Mouse (Mus musculus): ENCODE results near the gene Baz2b. TPM values are rescaled to one million over a fixed set of nuclear protein-coding genes. Genes with fewer than 3 reads are reported as not detected.

Gene Baz2b
- total and polyA plus RNA-seq, 3 experiments: 5.7 to 11.4 TPM; not detected in 1

DNA sequence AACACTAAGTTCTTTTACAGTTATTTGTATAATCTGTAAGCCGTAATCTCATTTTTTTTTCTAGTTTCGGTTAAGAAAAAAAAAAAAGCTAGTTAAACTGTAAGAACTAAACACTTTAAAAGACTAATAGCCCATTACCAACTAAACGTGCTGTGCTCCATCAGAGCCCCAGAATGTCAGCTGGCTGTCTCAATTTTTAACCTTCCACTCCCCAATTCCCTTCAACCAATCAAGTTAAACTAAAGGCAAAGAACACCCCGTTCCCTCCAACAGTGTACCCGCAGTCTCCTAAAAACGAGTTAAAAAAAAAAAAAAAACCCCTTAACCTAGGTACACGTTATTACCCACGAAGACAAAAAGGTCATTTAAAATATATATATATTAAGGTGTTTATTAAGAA lies 83.3 kb downstream of the Baz2b start:
- DNase-seq (ENCODE audit: low read depth, low spot score): no peak
- Histone ChIP-seq H3K36me3 (ENCODE audit: control insufficient read depth in 1 of 2, insufficient read depth in 2 of 2, low read length in 2 of 2) (peaks cover 0 to 2% of the 10 kb centered on the region in 2 experiments; a peak in 1 of 4 replicates), H3K9ac (ENCODE audit: control insufficient read depth, low read depth, low read length, poor library complexity, severe bottlenecking) (no peak overlapping the region), H3K4me3 (ENCODE audit: control insufficient read depth in 1 of 2, insufficient read depth in 1 of 2, low read depth in 2 of 2, low read length in 2 of 2) (no peak overlapping the region), H3K9me3 (replicated peaks; ENCODE audit: insufficient read depth, low read length) (no peaks in the 10 kb centered on the region), H3K79me2 (ENCODE audit: control insufficient read depth, insufficient read depth, low read length, poor library complexity) (no peaks in the 10 kb centered on the region), H3K27ac (ENCODE audit: control insufficient read depth, low read depth, low read length) (no peak overlapping the region), H3K27me3 (ENCODE audit: control insufficient read depth in 1 of 2, insufficient read depth in 2 of 2, low read length in 2 of 2) (peaks cover 14 to 15% of the 10 kb centered on the region in 2 experiments; a peak in 3 of 4 replicates), H3K4me1 (ENCODE audit: control insufficient read depth in 1 of 2, insufficient read depth in 2 of 2, low read length in 2 of 2) (peaks cover 0 to 3% of the 10 kb centered on the region in 2 experiments; a peak in 1 of 4 replicates)
- TF ChIP-seq GATA1 (IDR thresholded peaks at IDR 0.05; ENCODE audit: low read depth, low read length): no peak
- TF ChIP-seq CTCF (IDR thresholded peaks at IDR 0.05 in 2 of 3, conservative IDR thresholded peaks at IDR 0.05 in 1 of 3; ENCODE audit: control insufficient read depth in 1 of 3, insufficient read depth in 1 of 3, low read depth in 2 of 3, low read length in 3 of 3, poor library complexity in 1 of 3, severe bottlenecking in 1 of 3): no peak
- TF ChIP-seq MYB (IDR thresholded peaks at IDR 0.05; ENCODE audit: low read depth, low read length): no peak
- no peak for TF ChIP-seq ZMIZ1 (IDR thresholded peaks at IDR 0.05; ENCODE audit: low read depth, low read length)
- no peak for TF ChIP-seq NELFE (IDR thresholded peaks at IDR 0.05; ENCODE audit: low read depth, low read length)
- no peak for TF ChIP-seq MEF2A (IDR thresholded peaks at IDR 0.05; ENCODE audit: extremely low read depth, insufficient replicate concordance, low read depth, low read length, poor library complexity, severe bottlenecking)
- TF ChIP-seq JUND (IDR thresholded peaks at IDR 0.05; ENCODE audit: low read depth, low read length): no peak
- TF ChIP-seq BHLHE40 (IDR thresholded peaks at IDR 0.05; ENCODE audit: borderline replicate concordance, low read depth, low read length): no peak
- TF ChIP-seq CHD1 (IDR thresholded peaks at IDR 0.05; ENCODE audit: low read depth, low read length): no peak
- no peak for TF ChIP-seq CHD2 (IDR thresholded peaks at IDR 0.05; ENCODE audit: low read length)
- TF ChIP-seq POLR2AphosphoS2 (IDR thresholded peaks at IDR 0.05; ENCODE audit: low read length): no peak
- no peak for TF ChIP-seq SMC3 (IDR thresholded peaks at IDR 0.05; ENCODE audit: low read depth, low read length)
- TF ChIP-seq KAT2A (conservative IDR thresholded peaks at IDR 0.05; ENCODE audit: low read depth, low read length): no peak
- TF ChIP-seq GABPA (IDR thresholded peaks at IDR 0.05; ENCODE audit: low read depth, low read length): no peak
- TF ChIP-seq POLR2AphosphoS5 (IDR thresholded peaks at IDR 0.05; ENCODE audit: borderline replicate concordance, low read depth, low read length): no peak
- TF ChIP-seq NRF1 (IDR thresholded peaks at IDR 0.05; ENCODE audit: insufficient read depth, low read depth, low read length, poor library complexity, severe bottlenecking): no peak
- no peak for TF ChIP-seq TBP (IDR thresholded peaks at IDR 0.05; ENCODE audit: low read depth, low read length)
- TF ChIP-seq E2F4 (IDR thresholded peaks at IDR 0.05; ENCODE audit: borderline replicate concordance, low read depth, low read length): no peak
- TF ChIP-seq HCFC1 (IDR thresholded peaks at IDR 0.05; ENCODE audit: low read depth, low read length): no peak
